Mouse (Mus musculus) spleen, postnatal 14 days (tissue): ENCODE measurements at regions not wholly inside any gene's neighbourhood (a gene's known extent, or its start where the extent isn't known, plus 50 kb on each side); places are given as distances from the start of the nearest gene placed in this dataset.

Source experiments
- DNase-seq, 2 experiments: peaks; one replicate each; pipeline ENCODE4 v3.0.0; 2021 to 2022; ENCODE audit warnings: low spot score in 2 of 2

GRCm38 (mm10) chr4:7143676-7144075, 1095.2 kb downstream of the Car8 start:
- no peak for DNase-seq

DNA sequence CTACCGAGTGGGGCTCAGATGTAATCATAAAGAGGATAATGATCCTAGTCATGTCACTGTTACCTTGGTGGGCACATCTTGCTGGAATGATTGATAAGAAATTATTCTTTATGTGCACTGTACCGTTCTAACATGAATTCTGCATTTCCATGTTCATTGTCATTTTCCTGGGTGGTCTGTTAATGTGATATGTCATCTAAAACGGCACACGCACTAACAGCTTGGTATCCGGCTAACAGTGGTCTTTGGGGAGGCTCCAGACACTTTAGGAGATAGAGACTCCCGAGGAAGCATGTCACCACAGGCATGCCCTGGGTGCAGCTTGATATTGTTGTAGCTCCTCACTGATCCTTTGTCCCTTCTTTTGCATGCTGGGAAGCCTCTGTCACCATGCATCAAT, 1096.1 kb downstream of the Car8 start:
- DNase-seq: no peak

- no peak for DNase-seq
These were observed 1126.7 kb downstream of the Car8 start for GRCm38 (mm10) chr4:7112159-7112558.

GRCm38 (mm10) chr4:7092957-7093356, 1145.9 kb downstream of the Car8 start:
- DNase-seq: no peak

DNA sequence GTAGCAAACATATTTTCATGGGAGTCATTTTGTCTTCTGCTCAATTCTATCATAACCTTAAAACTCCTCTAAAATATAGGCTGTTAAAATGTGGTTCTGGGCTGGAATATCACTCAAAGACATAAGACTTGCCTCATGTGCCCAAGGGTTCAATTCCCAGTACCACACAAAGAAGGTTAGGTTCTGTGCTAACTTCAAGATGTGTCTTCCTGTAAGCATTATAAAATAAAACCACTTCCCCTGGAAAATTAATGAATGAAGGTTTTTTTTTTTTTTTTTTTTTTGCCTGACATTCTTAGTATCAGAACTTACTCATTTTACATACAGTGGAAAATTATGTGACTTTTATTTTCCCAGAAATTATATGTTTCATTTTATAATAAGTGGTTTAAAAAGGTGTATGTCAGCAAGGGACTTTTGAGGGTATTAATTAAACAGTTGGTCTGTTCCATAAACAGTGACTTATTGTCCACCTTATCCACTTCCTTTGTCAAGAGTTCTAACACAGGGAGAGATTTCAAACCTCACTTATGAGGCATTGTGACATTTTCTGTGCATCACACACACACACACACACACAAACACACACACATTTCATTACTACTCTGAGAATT, 1147.5 kb downstream of the Car8 start:
- no peak for DNase-seq
